Mouse (Mus musculus) small intestine, adult 2 months (tissue): ENCODE measurements around the gene Trpm1. TPM values are rescaled to one million over a fixed set of nuclear protein-coding genes. Genes with fewer than 3 reads are reported as not detected.
"Not testable (repeated sequence)": the region's sequence is repeated elsewhere in the genome, so short reads cannot be mapped to it uniquely, and the experiment has no call there.

ENCODE experiments used
- H3K27ac ChIP-seq: fragments of 200-500 bp; 2 replicates; pipeline ENCODE4 v1.5.1; 2012; ENCODE audit warnings: low read depth, low read length, control low read depth, inconsistent platforms; ENCODE audit not compliant: insufficient read depth
- H3K27me3 ChIP-seq: fragments of 200-500 bp; 2 replicates; pipeline ENCODE4 v1.6.1; 2012; ENCODE audit warnings: mild to moderate bottlenecking, moderate library complexity, low read length, inconsistent platforms; ENCODE audit not compliant: control insufficient read depth, insufficient read depth
- H3K36me3 ChIP-seq: fragments of 200-500 bp; 2 replicates; pipeline ENCODE4 v1.6.1; 2012; ENCODE audit warnings: mild to moderate bottlenecking, low read length, control low read depth, inconsistent platforms; ENCODE audit not compliant: control insufficient read depth, insufficient read depth
- H3K4me1 ChIP-seq: fragments of 200-500 bp; 2 replicates; pipeline ENCODE4 v1.6.1; 2012; ENCODE audit warnings: low read length, inconsistent platforms, mixed read lengths; ENCODE audit not compliant: control insufficient read depth, insufficient read depth, insufficient read length
- H3K4me3 ChIP-seq: fragments of 200-500 bp; 2 replicates; pipeline ENCODE4 v1.5.1; 2012; ENCODE audit warnings: low read depth, mild to moderate bottlenecking, control low read depth, inconsistent platforms, low read length, moderate library complexity
- CTCF ChIP-seq: fragments of 200-500 bp; IDR thresholded peaks from 2 replicates; pipeline ENCODE4 v1.5.1; 2012; ENCODE audit warnings: low read depth, mild to moderate bottlenecking, control low read depth, inconsistent platforms, low read length, moderate library complexity, mixed read lengths; ENCODE audit not compliant: insufficient replicate concordance, insufficient read length; ENCODE audit errors: extremely low read depth
- POLR2A ChIP-seq: fragments of 200-500 bp; IDR thresholded peaks from 2 replicates; pipeline ENCODE4 v1.6.1; 2012; ENCODE audit warnings: low read depth, mild to moderate bottlenecking, control low read depth, inconsistent platforms, low read length, moderate library complexity
- WGBS: fragments of 180-500 bp; shearing (Covaris S2); methylation state at CpG from one replicate; pipeline ENCODE4 v1.1.7; 2018; 5-methylcytosine and 5-hydroxymethylcytosine counted together
- polyA plus RNA-seq: library from polyadenylated mRNA; depleted of rRNA; stranded (reverse); fragments of >200 nt; gene quantifications from 2 replicates; pipeline ENCODE4 v1.2.3, GENCODE M21; 2012; rRNA removed

Trpm1 gene
- 0.05 TPM in 1 of 2 replicates, not detected in the other for polyA plus RNA-seq

- Histone ChIP-seq H3K27me3 (no peaks in the 10 kb centered on the region), H3K36me3 (no peaks in the 10 kb centered on the region), H3K4me3 (no peak within 1 kb of the TSS), H3K4me1 (peaks cover 2% of the 10 kb centered on the region; the same call in 1 of the 2 replicates), H3K27ac (no peak within 1 kb of the TSS)
- TF ChIP-seq CTCF, result no peak
- TF ChIP-seq POLR2A, result no peak
- WGBS, result 92% methylated on average over 2 of the region's 2 CpGs
These were observed at the start of gene Trpm1 for GRCm38 (mm10) chr7:64153535-64153934. TSS of gene Trpm1 (plus strand) at chr7:64153835.

GRCm38 (mm10) chr7:64122131-64122715 is 31.4 kb upstream of the Trpm1 start:
- WGBS, result 87% methylated on average over 9 of the region's 9 CpGs
- no peaks in the 10 kb centered on the region for H3K27me3 ChIP-seq
- TF ChIP-seq CTCF (no peak), POLR2A (no peak)
- H3K36me3 ChIP-seq, result no peaks in the 10 kb centered on the region
- no peak overlapping the region for H3K4me3 ChIP-seq
- no peak overlapping the region for H3K27ac ChIP-seq
- H3K4me1 ChIP-seq, result no peaks in the 10 kb centered on the region

- Histone ChIP-seq H3K36me3 (no peaks in the 10 kb centered on the region), H3K4me3 (no peak overlapping the region), H3K27ac (no peak overlapping the region), H3K27me3 (no peaks in the 10 kb centered on the region), H3K4me1 (no peaks in the 10 kb centered on the region)
- WGBS, result 81% methylated on average over 4 of the region's 4 CpGs
- TF ChIP-seq CTCF, result no peak
- no peak for TF ChIP-seq POLR2A
These were observed 29.9 kb upstream of the Trpm1 start for GRCm38 (mm10) chr7:64123721-64124120.

GRCm38 (mm10) chr7:64125994-64126393 is 27.6 kb upstream of the Trpm1 start:
- not testable (repeated sequence) for H3K4me1 ChIP-seq, H3K4me3 ChIP-seq, H3K27ac ChIP-seq, H3K36me3 ChIP-seq, H3K27me3 ChIP-seq
- 96% methylated on average over 9 of the region's 9 CpGs for WGBS

GRCm38 (mm10) chr7:64139866-64140265 is 13.8 kb upstream of the Trpm1 start:
- no peak overlapping the region for H3K27ac ChIP-seq

GRCm38 (mm10) chr7:64141301-64142032 is 12.2 kb upstream of the Trpm1 start:
- 73% methylated on average over 19 of the region's 19 CpGs for WGBS

More at GRCm38 (mm10) chr7:64139866-64140265, 13.8 kb upstream of the Trpm1 start:
- WGBS, result 63% methylated on average over 2 of the region's 2 CpGs
- TF ChIP-seq CTCF, result no peak
- no peak for TF ChIP-seq POLR2A
- H3K27me3 ChIP-seq, result no peaks in the 10 kb centered on the region
- no peak overlapping the region for H3K4me3 ChIP-seq
- H3K4me1 ChIP-seq, result no peaks in the 10 kb centered on the region
- H3K36me3 ChIP-seq, result no peaks in the 10 kb centered on the region

GRCm38 (mm10) chr7:64149337-64149736 is 4.3 kb upstream of the Trpm1 start:
- no peaks in the 10 kb centered on the region for H3K27me3 ChIP-seq
- 40% methylated on average over 2 of the region's 2 CpGs for WGBS
- no peak for TF ChIP-seq POLR2A
- H3K4me1 ChIP-seq, result no peaks in the 10 kb centered on the region
- no peak overlapping the region for H3K27ac ChIP-seq
- H3K4me3 ChIP-seq, result no peak overlapping the region
- no peaks in the 10 kb centered on the region for H3K36me3 ChIP-seq

More at GRCm38 (mm10) chr7:64141301-64142032, 12.2 kb upstream of the Trpm1 start:
- Histone ChIP-seq H3K27ac (peak overlapping the region; percentile 69), H3K4me1 (no peaks in the 10 kb centered on the region), H3K4me3 (peak overlapping the region; percentile 41), H3K36me3 (no peaks in the 10 kb centered on the region), H3K27me3 (no peaks in the 10 kb centered on the region)
- no peak for TF ChIP-seq POLR2A
- TF ChIP-seq CTCF, result no peak

- no peaks in the 10 kb centered on the region for H3K27me3 ChIP-seq
- H3K27ac ChIP-seq, result no peak overlapping the region
- H3K4me1 ChIP-seq, result no peaks in the 10 kb centered on the region
- TF ChIP-seq CTCF (no peak), POLR2A (no peak)
- H3K36me3 ChIP-seq, result no peaks in the 10 kb centered on the region
- WGBS, result 9% methylated on average over 2 of the region's 2 CpGs
- no peak overlapping the region for H3K4me3 ChIP-seq
These were observed 3.9 kb upstream of the Trpm1 start for GRCm38 (mm10) chr7:64149747-64150146.
